Mouse (Mus musculus): ENCODE results near the gene Mecr.

GRCm38 (mm10) chr4:131832759-131833407 lies 10.4 kb upstream of the Mecr start:
- no peak for TF ChIP-seq MYOD1 (IDR thresholded peaks at IDR 0.05; ENCODE audit: control insufficient read depth in 1 of 3, insufficient read length in 2 of 3, low read depth in 2 of 3)
- TF ChIP-seq MAX (IDR thresholded peaks at IDR 0.05; ENCODE audit: low read depth): no peak
- no peak for TF ChIP-seq CEBPB (IDR thresholded peaks at IDR 0.05; ENCODE audit: insufficient read depth, poor library complexity, severe bottlenecking)
- no peak for TF ChIP-seq POLR2A (IDR thresholded peaks at IDR 0.05; ENCODE audit: insufficient read length, low read depth)
- TF ChIP-seq POLR2AphosphoS2 (IDR thresholded peaks at IDR 0.05; ENCODE audit: insufficient read length, low read depth): no peak
- no peak for TF ChIP-seq USF1 (IDR thresholded peaks at IDR 0.05; ENCODE audit: low read depth)
- TF ChIP-seq MYOG (IDR thresholded peaks at IDR 0.05; ENCODE audit: control insufficient read depth in 1 of 3, insufficient read depth in 1 of 3, insufficient read length in 2 of 3, low read depth in 2 of 3): no peak
- no peak for TF ChIP-seq REST (IDR thresholded peaks at IDR 0.05; ENCODE audit: insufficient read depth, insufficient read length)
- TF ChIP-seq SRF (IDR thresholded peaks at IDR 0.05; ENCODE audit: control insufficient read depth, insufficient read length, low read depth): no peak
- no peak for TF ChIP-seq TCF3 (IDR thresholded peaks at IDR 0.05; ENCODE audit: insufficient read length, low read depth)
- no peak for TF ChIP-seq TCF12 (IDR thresholded peaks at IDR 0.05; ENCODE audit: insufficient read depth, poor library complexity, severe bottlenecking)
- no peak for TF ChIP-seq E2F4 (IDR thresholded peaks at IDR 0.05; ENCODE audit: insufficient read depth)
